Mouse (Mus musculus) kidney, embryonic 16.5 days (tissue): ENCODE measurements around the gene Ptprh. TPM values are rescaled to one million over a fixed set of nuclear protein-coding genes. Genes with fewer than 3 reads are reported as not detected.

Source experiments
- ATAC-seq: fragments of 200-750 bp; cut with Nextera tagmentation; 2 replicates; pipeline ENCODE4 v1.8.0; 2017; ENCODE audit warnings: moderate TSS enrichment; ENCODE audit not compliant: low FRiP score, low TSS enrichment
- H3K27ac ChIP-seq: fragments of 300-500 bp; sonication (generic); 2 replicates; pipeline ENCODE4 v1.5.1; 2014; ENCODE audit warnings: low read length
- H3K27me3 ChIP-seq: fragments of 300-500 bp; sonication (generic); 2 replicates; pipeline ENCODE4 v1.6.1; 2014; ENCODE audit warnings: low read length, control low read depth, mixed read lengths; ENCODE audit not compliant: insufficient read depth
- H3K36me3 ChIP-seq: fragments of 300-500 bp; sonication (generic); 2 replicates; pipeline ENCODE4 v1.6.1; 2014; ENCODE audit warnings: low read length, control low read depth, mixed read lengths; ENCODE audit not compliant: insufficient read depth
- H3K4me1 ChIP-seq: fragments of 300-500 bp; sonication (generic); 2 replicates; pipeline ENCODE4 v1.6.1; 2014; ENCODE audit warnings: low read length, control low read depth, mixed read lengths; ENCODE audit not compliant: insufficient read depth
- H3K4me2 ChIP-seq: fragments of 300-500 bp; sonication (generic); replicated peaks from 2 replicates; pipeline ENCODE4 v1.6.1; 2014; ENCODE audit warnings: low read depth, low read length
- H3K4me3 ChIP-seq: fragments of 300-500 bp; sonication (generic); 2 replicates; pipeline ENCODE4 v1.5.1; 2014; ENCODE audit warnings: mild to moderate bottlenecking, low read length
- H3K9ac ChIP-seq: fragments of 300-500 bp; sonication (generic); replicated peaks from 2 replicates; pipeline ENCODE4 v1.6.1; 2014; ENCODE audit warnings: low read length
- H3K9me3 ChIP-seq: fragments of 300-500 bp; sonication (generic); 2 replicates; pipeline ENCODE4 v1.6.1; 2016; ENCODE audit warnings: low read length, control low read depth
- WGBS: fragments of 180-500 bp; shearing (Covaris S2); extraction: QIAGEN DNeasy Blood & Tissue Kit; methylation state at CpG from one replicate; pipeline ENCODE4 v1.1.7; 2014; 5-methylcytosine and 5-hydroxymethylcytosine counted together
- polyA plus RNA-seq: library from polyadenylated mRNA; unstranded; fragments of >200 nt; fragmentation: Nextera tagmentation; extraction: Ambion mirVana; gene quantifications from 2 replicates; pipeline ENCODE4 v1.2.1, GENCODE M21; 2015

The Ptprh gene
- polyA plus RNA-seq = not detected in 2 replicates

- H3K4me2 ChIP-seq = no peak within 1 kb of the TSS
- no peak within 1 kb of the TSS for H3K27ac ChIP-seq
Observed at GRCm38 (mm10) chr7:4603873-4604272, at the start of gene Ptprh. Gene Ptprh, minus strand, starts transcription at chr7:4604041.

DNA sequence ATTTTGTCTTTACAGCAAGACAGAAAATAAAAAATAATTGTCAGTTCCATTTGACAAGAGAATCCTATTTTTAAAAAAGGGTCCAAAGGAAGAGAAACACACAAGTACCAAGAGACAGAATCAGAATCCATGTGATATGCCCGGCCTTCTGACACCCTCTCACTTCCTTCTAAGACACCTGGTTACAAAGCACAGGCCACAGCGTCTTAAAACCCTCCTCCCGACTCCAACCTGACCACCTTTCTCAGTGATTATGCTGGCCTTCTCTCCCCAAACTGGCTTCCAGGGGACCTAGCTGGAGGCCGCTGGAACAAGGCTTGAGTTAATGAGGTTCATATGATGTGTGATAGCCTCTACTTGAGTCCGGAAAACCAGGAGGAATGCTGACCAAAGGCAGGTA lies 49.5 kb upstream of the Ptprh start:
- H3K27me3 ChIP-seq = no peaks in the 10 kb centered on the region
- no peak overlapping the region for H3K9ac ChIP-seq
- peaks cover 3% of the 10 kb centered on the region; the same call in 1 of the 2 replicates for H3K36me3 ChIP-seq
- no peak overlapping the region for H3K27ac ChIP-seq
- no peak overlapping the region for H3K4me2 ChIP-seq
- peaks cover 44% of the 10 kb centered on the region for H3K4me1 ChIP-seq
- no peak for ATAC-seq
- no peaks in the 10 kb centered on the region for H3K9me3 ChIP-seq
- no peak overlapping the region for H3K4me3 ChIP-seq
- 87% methylated on average over 5 of the region's 5 CpGs for WGBS

More at GRCm38 (mm10) chr7:4603873-4604272, at the start of gene Ptprh:
- Histone ChIP-seq H3K9ac (no peak within 1 kb of the TSS), H3K9me3 (no peaks in the 10 kb centered on the region), H3K4me1 (no peaks in the 10 kb centered on the region), H3K36me3 (no peaks in the 10 kb centered on the region), H3K4me3 (no peak within 1 kb of the TSS), H3K27me3 (no peaks in the 10 kb centered on the region)
- WGBS = 77% methylated on average over 6 of the region's 6 CpGs
- no peak for ATAC-seq

- ATAC-seq = no peak
- Histone ChIP-seq H3K36me3 (peaks cover 3% of the 10 kb centered on the region; the same call in 1 of the 2 replicates), H3K4me3 (no peak overlapping the region), H3K9ac (no peak overlapping the region), H3K27me3 (no peaks in the 10 kb centered on the region), H3K4me2 (no peak overlapping the region), H3K27ac (no peak overlapping the region), H3K4me1 (peaks cover 41% of the 10 kb centered on the region), H3K9me3 (no peaks in the 10 kb centered on the region)
- 85% methylated on average over 5 of the region's 5 CpGs for WGBS
Observed at GRCm38 (mm10) chr7:4652726-4653125, 48.9 kb upstream of the Ptprh start.

GRCm38 (mm10) chr7:4651581-4651980 lies 47.7 kb upstream of the Ptprh start:
- Histone ChIP-seq H3K36me3 (peaks cover 4% of the 10 kb centered on the region; the same call in 1 of the 2 replicates), H3K27ac (no peak overlapping the region), H3K9ac (no peak overlapping the region), H3K27me3 (no peaks in the 10 kb centered on the region), H3K4me2 (no peak overlapping the region), H3K9me3 (no peaks in the 10 kb centered on the region), H3K4me1 (peaks cover 29% of the 10 kb centered on the region), H3K4me3 (no peak overlapping the region)
- WGBS = 69% methylated on average over 8 of the region's 8 CpGs
- ATAC-seq = no peak

DNA sequence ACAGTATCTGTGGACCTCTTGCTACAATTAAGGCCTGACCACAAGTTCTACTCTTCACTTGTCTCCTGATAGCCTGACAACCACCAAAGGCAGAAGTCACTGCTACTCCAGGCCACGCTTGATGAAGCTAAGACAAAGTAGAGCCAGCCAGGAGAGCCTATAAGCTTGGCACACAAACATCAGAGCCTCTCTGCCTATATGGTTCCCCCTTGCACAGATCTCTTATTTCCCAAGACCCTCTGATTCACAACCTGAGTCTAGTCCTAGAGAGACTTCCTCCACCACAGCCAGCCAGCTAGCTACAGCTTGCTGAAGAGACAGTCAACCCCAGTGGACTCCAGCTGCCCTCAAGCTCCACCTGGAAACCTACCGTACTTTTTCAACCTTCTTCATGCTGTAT lies 44.2 kb upstream of the Ptprh start:
- no peaks in the 10 kb centered on the region for H3K9me3 ChIP-seq
- 88% methylated on average over 2 of the region's 2 CpGs for WGBS
- H3K4me2 ChIP-seq = no peak overlapping the region
- no peak overlapping the region for H3K27ac ChIP-seq
- no peaks in the 10 kb centered on the region for H3K27me3 ChIP-seq
- H3K9ac ChIP-seq = no peak overlapping the region
- peaks cover 4% of the 10 kb centered on the region; the same call in 1 of the 2 replicates for H3K4me1 ChIP-seq
- H3K36me3 ChIP-seq = peaks cover 23% of the 10 kb centered on the region
- H3K4me3 ChIP-seq = no peak overlapping the region
- ATAC-seq = no peak

DNA sequence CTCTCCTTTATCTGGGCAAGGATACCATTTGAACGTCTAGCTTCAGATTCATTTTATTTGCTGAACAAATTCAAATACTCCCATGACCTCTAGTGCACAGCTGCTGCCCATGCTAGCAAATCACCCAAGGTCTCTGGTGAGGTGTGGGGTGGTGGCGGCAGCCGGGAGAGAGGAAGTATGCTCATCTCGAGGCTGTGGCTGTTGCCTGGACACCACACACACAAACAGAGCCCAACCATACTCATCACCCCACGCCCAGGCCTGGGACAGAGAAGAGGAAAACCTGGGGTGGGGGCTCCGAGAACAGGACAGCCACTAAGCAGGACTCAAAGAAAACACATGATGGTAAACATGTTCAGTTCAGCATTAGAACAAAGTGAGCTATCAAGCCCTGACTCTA lies 43.5 kb upstream of the Ptprh start:
- no peaks in the 10 kb centered on the region for H3K27me3 ChIP-seq
- peaks cover 27% of the 10 kb centered on the region for H3K36me3 ChIP-seq
- H3K27ac ChIP-seq = no peak overlapping the region
- H3K4me1 ChIP-seq = peaks cover 4% of the 10 kb centered on the region; the same call in 1 of the 2 replicates
- H3K9ac ChIP-seq = no peak overlapping the region
- no peak overlapping the region for H3K4me3 ChIP-seq
- no peaks in the 10 kb centered on the region for H3K9me3 ChIP-seq
- 55% methylated on average over 6 of the region's 6 CpGs for WGBS
- no peak overlapping the region for H3K4me2 ChIP-seq
- no peak for ATAC-seq

- Histone ChIP-seq H3K9me3 (no peaks in the 10 kb centered on the region), H3K4me3 (no peak overlapping the region), H3K36me3 (peaks cover 29% of the 10 kb centered on the region), H3K27me3 (no peaks in the 10 kb centered on the region), H3K4me2 (no peak overlapping the region), H3K27ac (no peak overlapping the region), H3K9ac (no peak overlapping the region), H3K4me1 (peaks cover 2% of the 10 kb centered on the region; the same call in 1 of the 2 replicates)
- WGBS = 94% methylated on average over 3 of the region's 3 CpGs
- no peak for ATAC-seq
Observed at GRCm38 (mm10) chr7:4646806-4647205, 43.0 kb upstream of the Ptprh start.

- ATAC-seq = no peak
- Histone ChIP-seq H3K9ac (no peak overlapping the region), H3K9me3 (no peaks in the 10 kb centered on the region), H3K27me3 (no peaks in the 10 kb centered on the region), H3K4me1 (no peaks in the 10 kb centered on the region), H3K4me2 (no peak overlapping the region), H3K4me3 (no peak overlapping the region), H3K36me3 (peaks cover 59% of the 10 kb centered on the region), H3K27ac (no peak overlapping the region)
- 90% methylated on average over 6 of the region's 6 CpGs for WGBS
Observed at GRCm38 (mm10) chr7:4643225-4643624, 39.4 kb upstream of the Ptprh start.

DNA sequence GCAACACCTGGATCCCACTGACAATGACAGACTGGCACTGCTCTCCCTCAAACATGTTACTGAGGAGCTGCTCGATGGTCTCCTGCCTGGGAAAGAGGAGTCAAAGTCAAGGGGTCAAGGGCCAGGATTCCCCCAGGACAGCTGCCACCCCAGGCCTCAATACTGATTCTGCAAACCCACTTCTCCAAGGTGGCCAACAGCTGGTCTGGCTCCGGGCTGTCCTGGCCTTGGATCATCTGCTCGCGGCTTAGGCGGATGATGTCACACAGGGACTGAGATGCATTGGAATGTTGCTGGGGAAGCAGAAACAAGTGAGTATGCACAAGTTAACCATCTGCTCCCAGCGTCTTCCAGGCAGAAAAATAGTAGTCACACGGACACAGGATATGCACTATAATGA lies 38.1 kb upstream of the Ptprh start:
- Histone ChIP-seq H3K27ac (no peak overlapping the region), H3K4me3 (no peak overlapping the region), H3K9me3 (no peaks in the 10 kb centered on the region), H3K4me2 (no peak overlapping the region), H3K4me1 (no peaks in the 10 kb centered on the region), H3K36me3 (peaks cover 65% of the 10 kb centered on the region), H3K9ac (no peak overlapping the region), H3K27me3 (no peaks in the 10 kb centered on the region)
- ATAC-seq = no peak
- WGBS = 82% methylated on average over 7 of the region's 7 CpGs

- no peak overlapping the region for H3K9ac ChIP-seq
- WGBS = 86% methylated on average over 11 of the region's 11 CpGs
- H3K4me3 ChIP-seq = no peak overlapping the region
- ATAC-seq = no peak
- H3K27ac ChIP-seq = no peak overlapping the region
- no peaks in the 10 kb centered on the region for H3K27me3 ChIP-seq
- no peaks in the 10 kb centered on the region for H3K9me3 ChIP-seq
- no peak overlapping the region for H3K4me2 ChIP-seq
- peaks cover 66% of the 10 kb centered on the region for H3K36me3 ChIP-seq
- no peaks in the 10 kb centered on the region for H3K4me1 ChIP-seq
Observed at GRCm38 (mm10) chr7:4641155-4641554, 37.3 kb upstream of the Ptprh start.
